Mouse (Mus musculus) bone marrow, adult 2 months (tissue): ENCODE data around the gene Ap1g1.

Experiments
- CTCF ChIP-seq: fragments of 200-500 bp; IDR thresholded peaks from 2 replicates; pipeline ENCODE4 v1.5.1; 2011; ENCODE audit warnings: low read length, control low read depth; ENCODE audit not compliant: control insufficient read depth, insufficient read depth
- POLR2A ChIP-seq: fragments of 200-500 bp; IDR thresholded peaks from 2 replicates; pipeline ENCODE4 v1.6.1; 2011; ENCODE audit warnings: low read depth, mild to moderate bottlenecking, control low read depth, low read length, borderline replicate concordance; ENCODE audit not compliant: control insufficient read depth

DNA sequence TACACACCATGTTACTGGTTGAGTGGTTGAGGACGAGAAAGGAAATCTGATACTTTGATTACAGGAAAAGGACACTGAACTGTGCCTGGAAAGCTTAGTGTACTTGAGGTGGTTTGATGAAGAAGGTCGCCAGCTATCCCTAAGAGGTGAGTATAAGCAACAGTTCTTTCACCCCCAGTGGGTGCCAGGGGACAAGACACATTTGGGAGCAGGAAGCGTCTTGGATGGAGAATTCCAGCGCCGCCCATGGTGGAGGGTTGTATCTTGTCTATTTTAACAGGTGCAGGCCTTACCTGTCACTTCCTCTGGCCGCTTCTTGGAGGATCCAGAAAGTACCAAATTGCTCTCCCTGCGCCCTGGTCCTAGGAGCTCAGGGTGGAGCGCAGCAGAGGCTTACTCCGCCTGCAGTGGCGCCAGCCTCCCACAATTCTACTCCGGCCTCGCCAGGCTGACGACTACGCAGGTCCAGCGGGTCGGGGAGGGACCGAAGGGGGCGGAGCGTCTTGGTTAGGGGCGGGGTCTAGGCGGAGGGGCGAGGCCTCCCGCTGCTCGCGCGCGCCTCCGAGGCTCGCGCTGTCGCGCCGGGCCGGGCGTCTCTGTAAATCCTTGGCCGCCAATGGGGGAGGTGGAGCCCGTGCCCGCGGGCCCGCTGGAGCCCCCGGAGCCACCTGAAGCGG is 89.8 kb downstream of the Ap1g1 start, which contains the start of gene Phlpp2:
- TF ChIP-seq CTCF, result no peak
- peak; percentile 98 for TF ChIP-seq POLR2A
